In the genomic region with DNA sequence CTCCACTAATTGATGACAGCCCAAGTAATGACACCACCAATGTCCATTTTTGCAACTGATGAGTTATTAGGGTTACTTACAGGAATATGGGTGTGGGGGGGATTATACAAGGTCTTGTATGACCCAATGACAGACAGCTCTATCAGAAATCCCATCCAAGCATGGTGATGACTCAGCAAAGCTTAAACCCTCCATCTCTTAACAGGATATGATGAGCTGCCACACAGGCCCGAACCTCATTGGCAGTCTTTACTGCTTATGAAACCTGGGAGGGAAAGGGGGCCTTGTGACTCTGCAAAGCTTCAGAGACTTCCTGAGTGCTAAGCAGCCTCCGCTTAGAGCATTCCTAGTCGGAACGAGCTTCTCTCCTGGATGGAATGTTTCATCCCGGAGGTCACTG, we compare ENCODE assay signal across 22 mouse cellular contexts.
A peak's percentile ranks its signal among the peaks of the same experiment; 100 is the strongest.
DNase-seq lines count a peak whose midpoint lies in the region; TF ChIP-seq lines count a peak whose summit lies in the region.
"Had no signal": no experiment of that assay in that cellular context is flagged by ENCODE, and none has a peak within 500 bp of the region (broad histone marks: within the 10 kb centered on the region; RNA-seq: fewer than 3 reads in every experiment).

No protein-coding gene starts in this region.

- no peaks in the 10 kb centered on the region for H3K27me3 ChIP-seq in heart, adult 2 months (ENCODE audit: control insufficient read depth, insufficient read depth, low read length)
- no peaks in the 10 kb centered on the region for H3K27me3 ChIP-seq in MEL (ENCODE audit: control insufficient read depth in 1 of 2, insufficient read depth in 2 of 2, low read length in 2 of 2)
- H3K27me3 ChIP-seq: CH12.LX had no signal

- peaks cover 1% of the 10 kb centered on the region; the same call in 1 of the 2 replicates for H3K4me1 ChIP-seq in heart, adult 2 months (ENCODE audit: control insufficient read depth, insufficient read depth, low read length)
- no peaks in the 10 kb centered on the region for H3K4me1 ChIP-seq in ES-E14 (ENCODE audit: control insufficient read depth in 2 of 2, insufficient read depth in 2 of 2, low read length in 2 of 2, poor library complexity in 1 of 2)
- peaks cover 6 to 29% of the 10 kb centered on the region in 2 experiments for H3K4me1 ChIP-seq in MEL (ENCODE audit: control insufficient read depth in 1 of 2, insufficient read depth in 2 of 2, low read length in 2 of 2)

- peak; percentile 61 for DNase-seq in heart, adult 11 months
- no peak for DNase-seq in heart, adult 2 months
- DNase-seq in 416B (ENCODE audit: low read depth) (peak; percentile 87), ES-E14 (ENCODE audit: low read depth, low spot score) (no peak), MEL (ENCODE audit: low read depth, low spot score) (peak; percentile 72)
- DNase-seq in right cerebral cortex, postnatal 25 days: no peak
- DNase-seq in cerebellum, postnatal 36 days: no peak
- no peak for DNase-seq in thymus, postnatal 4 days
- DNase-seq: adrenal gland, adult 2 months; adrenal gland, adult 8-10 months; adrenal gland, postnatal 10 days; adrenal gland, postnatal 14 days; adrenal gland, postnatal 25 days; adrenal gland, postnatal 36 days; B cell, adult 2 months; cerebellum, adult 11 months; cerebellum, adult 11-12 months; cerebellum, adult 18-20 months; cerebellum, adult 2 months; cerebellum, adult 8-10 months had no signal

- no peak overlapping the region for H3K4me3 ChIP-seq in heart, adult 2 months
- H3K4me3 ChIP-seq in ES-E14 (ENCODE audit: insufficient read depth in 1 of 2, low read depth in 1 of 2, low read length in 2 of 2, poor library complexity in 1 of 2, severe bottlenecking in 1 of 2) (no peak overlapping the region), MEL (ENCODE audit: control insufficient read depth in 1 of 2, insufficient read depth in 1 of 2, low read depth in 2 of 2, low read length in 2 of 2) (no peak overlapping the region)

- H3K79me2 ChIP-seq in heart, adult 2 months (replicated peaks; ENCODE audit: control insufficient read depth, insufficient read depth, low read length): no peaks in the 10 kb centered on the region
- H3K79me2 ChIP-seq in MEL (ENCODE audit: control insufficient read depth, insufficient read depth, low read length, poor library complexity): no peaks in the 10 kb centered on the region; the same call in 1 of the 2 replicates

- no peak for TF ChIP-seq EP300 in heart, adult 2 months (IDR thresholded peaks at IDR 0.05; ENCODE audit: insufficient read depth, low read depth, low read length)
- TF ChIP-seq EP300 in MEL (IDR thresholded peaks at IDR 0.05; ENCODE audit: low read depth in 1 of 2, low read length in 2 of 2): peak in 1 of 2 experiments; percentile 22; a peak in 1 of 4 replicates

- TF ChIP-seq RAD21 in MEL (IDR thresholded peaks at IDR 0.05; ENCODE audit: low read depth, low read length): no peak

- 73% methylated on average over 5 of the region's 5 CpGs for WGBS in heart, adult 2 months

- in situ Hi-C loops in ES-E14 (cut with MboI; ENCODE audit: low sequenced_read_pairs in 2 of 2, unreplicated experiment in 2 of 2): no loop called here

- no peak for TF ChIP-seq CTCF in heart, adult 2 months (IDR thresholded peaks at IDR 0.05)
- TF ChIP-seq CTCF in MEL (IDR thresholded peaks at IDR 0.05 in 2 of 3, conservative IDR thresholded peaks at IDR 0.05 in 1 of 3; ENCODE audit: control insufficient read depth in 1 of 3, insufficient read depth in 1 of 3, low read depth in 2 of 3, low read length in 3 of 3, poor library complexity in 1 of 3, severe bottlenecking in 1 of 3): no peak

- H3K36me3 ChIP-seq in heart, adult 2 months (ENCODE audit: control insufficient read depth, insufficient read depth, low read length): no peaks in the 10 kb centered on the region
- H3K36me3 ChIP-seq in ES-E14 (ENCODE audit: control insufficient read depth, insufficient read depth, low read length, poor library complexity, severe bottlenecking) (no peaks in the 10 kb centered on the region), MEL (ENCODE audit: control insufficient read depth in 1 of 2, insufficient read depth in 2 of 2, low read length in 2 of 2) (peaks cover 0 to 21% of the 10 kb centered on the region in 2 experiments; a peak in 2 of 4 replicates)
- H3K36me3 ChIP-seq: G1E had no signal

- no peak for TF ChIP-seq POLR2A in heart, adult 2 months (IDR thresholded peaks at IDR 0.05; ENCODE audit: insufficient read depth, low read depth, low read length)
- no peak for TF ChIP-seq POLR2A in MEL (IDR thresholded peaks at IDR 0.05; ENCODE audit: control insufficient read depth in 1 of 2, insufficient read depth in 1 of 2, low read depth in 1 of 2, low read length in 2 of 2, poor library complexity in 1 of 2)

- no peak overlapping the region for H3K27ac ChIP-seq in heart, adult 2 months
- no peak overlapping the region for H3K27ac ChIP-seq in ES-E14 (ENCODE audit: insufficient read depth, low read depth, low read length, poor library complexity, severe bottlenecking)
- H3K27ac ChIP-seq in MEL (ENCODE audit: control insufficient read depth, low read depth, low read length): peak overlapping the region; percentile 90

- intact Hi-C loops in heart, adult 2 months (cut with DNase I): loop anchor here (10.0 kb wide), 2 partner anchors 590 to 1150 kb away; partner anchors contain the start of gene Qk

- H3K9me3 ChIP-seq in ES-E14 (ENCODE audit: control insufficient read depth, insufficient read depth, low read depth, low read length) (no peaks in the 10 kb centered on the region), MEL (replicated peaks; ENCODE audit: insufficient read depth, low read length) (no peaks in the 10 kb centered on the region)
- H3K9me3 ChIP-seq: G1E had no signal

- no peak overlapping the region for H3K9ac ChIP-seq in heart, adult 2 months (ENCODE audit: low read depth, low read length)
- no peak overlapping the region for H3K9ac ChIP-seq in ES-E14 (ENCODE audit: insufficient read depth, low read depth, low read length, poor library complexity, severe bottlenecking)
- H3K9ac ChIP-seq in MEL (ENCODE audit: control insufficient read depth, low read depth, low read length, poor library complexity, severe bottlenecking): no peak overlapping the region

TF ChIP-seq in ES-E14, 5 proteins besides CTCF, POLR2A, EP300 and RAD21:
- TF ChIP-seq MAFK (IDR thresholded peaks at IDR 0.05; ENCODE audit: insufficient read depth, low read depth, low read length) (0 out of 2 replicates have a peak, but pooled peaks have one; percentile 21), ZC3H11A (IDR thresholded peaks at IDR 0.05; ENCODE audit: borderline replicate concordance, low read depth, low read length) (no peak)

TF ChIP-seq in MEL, 35 proteins besides CTCF, POLR2A, EP300 and RAD21:
- TF ChIP-seq MAFK (IDR thresholded peaks at IDR 0.05; ENCODE audit: borderline replicate concordance, low read depth, low read length) (peak; percentile 73; the same call in 1 of the 2 replicates), JUND (IDR thresholded peaks at IDR 0.05; ENCODE audit: low read depth, low read length) (no peak), GABPA (IDR thresholded peaks at IDR 0.05; ENCODE audit: low read depth, low read length) (no peak)
TF ChIP-seq in MEL: peak in this region for 1.

Comparison
In these comparisons a context has a peak if more than half of its experiments do, and no peak if none do; other contexts are left out.
1. DNase-seq: peak in heart, adult 11 months (single experiment), 416B (single experiment) and MEL (single experiment); none in heart, adult 2 months (0 of 2), ES-E14 (single experiment), right cerebral cortex, postnatal 25 days (single experiment), cerebellum, postnatal 36 days (0 of 2) and thymus, postnatal 4 days (single experiment).